In the genomic region with DNA sequence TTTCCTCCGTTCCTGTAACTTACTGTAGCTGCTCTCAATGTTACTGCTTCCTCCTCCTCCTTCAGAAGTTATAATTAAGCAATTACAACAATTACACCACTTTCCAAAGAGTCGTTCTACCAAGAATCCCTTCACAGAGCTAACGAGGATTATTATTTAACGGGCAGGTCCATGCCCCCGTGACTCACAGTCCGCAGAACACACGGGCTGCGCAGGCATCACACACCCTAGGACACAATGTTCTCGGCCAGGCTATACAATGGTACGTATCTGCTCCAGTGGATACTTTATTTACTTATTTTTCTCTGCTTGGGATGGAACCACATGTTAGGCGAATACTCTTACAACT, we compare ENCODE assay signal across 8 mouse cellular contexts. TPM values are rescaled to one million over a fixed set of nuclear protein-coding genes. Genes with fewer than 3 reads are reported as not detected.
A peak's percentile ranks its signal among the peaks of the same experiment; 100 is the strongest.
DNase-seq lines count a peak whose midpoint lies in the region; ATAC-seq and TF ChIP-seq lines count a peak whose summit lies in the region.
"Had no signal": no experiment of that assay in that cellular context is flagged by ENCODE, and none has a peak within 500 bp of the region (broad histone marks: within the 10 kb centered on the region; RNA-seq: fewer than 3 reads in every experiment).

No protein-coding gene starts in this region.

- ATAC-seq in G1E (ENCODE audit: extremely low read depth, insufficient number of reproducible peaks, low FRiP score, poor library complexity, severe bottlenecking) = no peak
- ATAC-seq in intestine, embryonic 16.5 days = peak; percentile 34; the same call in 1 of the 2 replicates

- no peak for DNase-seq in G1E (ENCODE audit: low spot score)
- no peak for DNase-seq in left cerebral cortex, postnatal 4 days
- DNase-seq in thymus, adult 18-20 months = no peak
- DNase-seq in adrenal gland, postnatal 25 days = no peak
- DNase-seq: cerebellum, adult 11-12 months had no signal

- no peak for TF ChIP-seq POLR2A in cortical plate, adult 2 months (IDR thresholded peaks at IDR 0.05; ENCODE audit: extremely low read depth, insufficient read depth, low read length)

- peak overlapping the region; percentile 72 for H3K9ac ChIP-seq in intestine, embryonic 16.5 days (ENCODE audit: low read depth, low read length)

- no peaks in the 10 kb centered on the region for H3K79me2 ChIP-seq in macrophage (ENCODE audit: inconsistent target)

- H3K4me3 ChIP-seq in G1E (ENCODE audit: low read depth, low read length) (peak overlapping the region; percentile 69; the same call in 1 of the 2 replicates), macrophage (ENCODE audit: inconsistent target) (peak overlapping the region; percentile 29; the same call in 1 of the 2 replicates)
- H3K4me3 ChIP-seq in cortical plate, adult 2 months (ENCODE audit: insufficient read depth, low read length) = peak overlapping the region; percentile 52
- peak overlapping the region; percentile 55 for H3K4me3 ChIP-seq in intestine, embryonic 16.5 days (ENCODE audit: low read length)

- H3K27ac ChIP-seq in cortical plate, adult 2 months (ENCODE audit: insufficient read depth, low read length) = no peak overlapping the region
- no peak overlapping the region for H3K27ac ChIP-seq in intestine, embryonic 16.5 days (ENCODE audit: low read length)
- no peak overlapping the region for H3K27ac ChIP-seq in macrophage

- WGBS in intestine, embryonic 16.5 days = 21% methylated on average over 11 of the region's 11 CpGs
- 17% methylated on average over 11 of the region's 11 CpGs for WGBS in macrophage (ENCODE audit: missing documents)

- H3K4me1 ChIP-seq in G1E (ENCODE audit: insufficient read depth, low read depth, low read length) = peaks cover 33% of the 10 kb centered on the region
- H3K4me1 ChIP-seq in cortical plate, adult 2 months (ENCODE audit: control insufficient read depth, insufficient read depth, low read length) = peaks cover 3% of the 10 kb centered on the region; the same call in 1 of the 2 replicates
- H3K4me1 ChIP-seq in intestine, embryonic 16.5 days (ENCODE audit: control insufficient read depth, insufficient read depth, low read length) = peaks cover 11% of the 10 kb centered on the region

- TF ChIP-seq CTCF in G1E (IDR thresholded peaks at IDR 0.05; ENCODE audit: low read depth, low read length) = no peak
- TF ChIP-seq CTCF in cortical plate, adult 2 months (IDR thresholded peaks at IDR 0.05; ENCODE audit: extremely low read depth, insufficient read depth, low read length) = no peak

- no peaks in the 10 kb centered on the region; the same call in 1 of the 2 replicates for H3K9me3 ChIP-seq in G1E (replicated peaks)
- H3K9me3 ChIP-seq in intestine, embryonic 16.5 days (ENCODE audit: control insufficient read depth, low read length) = no peaks in the 10 kb centered on the region

- H3K27me3 ChIP-seq in G1E (ENCODE audit: insufficient read depth, low read length) = no peaks in the 10 kb centered on the region
- no peaks in the 10 kb centered on the region for H3K27me3 ChIP-seq in intestine, embryonic 16.5 days (replicated peaks; ENCODE audit: control insufficient read depth, insufficient read depth, low read length)

- H3K36me3 ChIP-seq in G1E (replicated peaks) (peaks cover 16% of the 10 kb centered on the region), macrophage (ENCODE audit: inconsistent target) (peaks cover 22% of the 10 kb centered on the region)
- H3K36me3 ChIP-seq in intestine, embryonic 16.5 days (ENCODE audit: control insufficient read depth, insufficient read depth, low read length) = peaks cover 7% of the 10 kb centered on the region; the same call in 1 of the 2 replicates

- intact Hi-C loops in left cerebral cortex, postnatal 4 days (cut with DNase I) = no loop called here

- peak overlapping the region; percentile 96 for H3K4me2 ChIP-seq in intestine, embryonic 16.5 days (ENCODE audit: low read depth, low read length)

RNA-seq across cellular contexts. Expression of gene Polr2i, which starts 11.8 kb away (rescaled TPM):
- total RNA-seq in G1E (2014; fragmentation: Nextera tagmentation) (23.0 and 34.5 TPM in 2 replicates), G1E (2017) (58.7 and 66.6 TPM in 2 replicates)
- polyA plus RNA-seq in G1E (2012) (66.9 and 79.0 TPM in 2 replicates), macrophage (2018) (34.2 to 47.5 TPM (median 41.3 TPM) in 3 replicates)
- polyA plus RNA-seq in cortical plate, adult 2 months (2012; rRNA removed) = 152 and 157 TPM in 2 replicates
- 99.2 and 103 TPM in 2 replicates for polyA plus RNA-seq in intestine, embryonic 16.5 days (2015; fragmentation: Nextera tagmentation; extraction: Ambion mirVana)
- total RNA-seq in macrophage (2018; cell fraction: chromatin; rRNA removed) = 10 to 100 TPM in 17 of 26 experiments, 1 to 10 TPM in 8, not detected in 1; 2.6 to 46.5 (median 17.4) TPM
- 10 to 100 TPM; 26.6 to 73.8 (median 46.9) TPM for total RNA-seq in macrophage (2018; cell fraction: cytosol; rRNA removed)
- total RNA-seq in macrophage (2018; cell fraction: nucleus; rRNA removed) = 10 to 100 TPM in 20 of 26 experiments, 1 to 10 TPM in 6; 3.6 to 36.2 (median 18.9) TPM
- 10 to 100 TPM; 94.9 to 96.9 TPM for total RNA-seq in left cerebral cortex, postnatal 4 days (2021)
- 63.2 and 71.6 TPM in 2 replicates for total RNA-seq in adrenal gland, postnatal 25 days (2021)

RNA-seq across cellular contexts. Expression of gene Tbcb, which starts 12.1 kb away (rescaled TPM):
- total RNA-seq in G1E (2014; fragmentation: Nextera tagmentation) = 18.9 and 19.7 TPM in 2 replicates
- 30.8 and 38.1 TPM in 2 replicates for total RNA-seq in G1E (2017)
- polyA plus RNA-seq in G1E (2012) = 20.7 and 38.1 TPM in 2 replicates
- polyA plus RNA-seq in cortical plate, adult 2 months (2012; rRNA removed) = 136 and 139 TPM in 2 replicates
- polyA plus RNA-seq in intestine, embryonic 16.5 days (2015; fragmentation: Nextera tagmentation; extraction: Ambion mirVana) = 139 and 142 TPM in 2 replicates
- total RNA-seq in macrophage (2018; cell fraction: chromatin; rRNA removed) = 10 to 100 TPM in 16 of 26 experiments, 1 to 10 TPM in 10; 1.5 to 38.8 (median 16.7) TPM
- 100 to 1,000 TPM; 112 to 180 (median 145) TPM for total RNA-seq in macrophage (2018; cell fraction: cytosol; rRNA removed)
- total RNA-seq in macrophage (2018; cell fraction: nucleus; rRNA removed) = 10 to 100 TPM; 21.5 to 67.9 (median 38.3) TPM
- polyA plus RNA-seq in macrophage (2018) = 57.6 to 136 TPM (median 89.3 TPM) in 3 replicates
- total RNA-seq in left cerebral cortex, postnatal 4 days (2021) = 100 to 1,000 TPM; 229 to 238 TPM
- 77.0 and 86.6 TPM in 2 replicates for total RNA-seq in adrenal gland, postnatal 25 days (2021)

RNA-seq across cellular contexts. Expression of gene Ovol3, which starts 15.5 kb away (rescaled TPM):
- total RNA-seq in G1E (2014; fragmentation: Nextera tagmentation) = not detected in 2 replicates
- not detected in 2 replicates for total RNA-seq in G1E (2017)
- not detected in 2 replicates for polyA plus RNA-seq in G1E (2012)
- polyA plus RNA-seq in cortical plate, adult 2 months (2012; rRNA removed) = 0.15 TPM in 1 of 2 replicates, not detected in the other
- polyA plus RNA-seq in intestine, embryonic 16.5 days (2015; fragmentation: Nextera tagmentation; extraction: Ambion mirVana) = not detected in 2 replicates
- total RNA-seq in macrophage (2018; cell fraction: chromatin; rRNA removed) = not detected
- not detected for total RNA-seq in macrophage (2018; cell fraction: cytosol; rRNA removed)
- not detected for total RNA-seq in macrophage (2018; cell fraction: nucleus; rRNA removed)
- not detected in 3 replicates for polyA plus RNA-seq in macrophage (2018)
- total RNA-seq in left cerebral cortex, postnatal 4 days (2021) = not detected
- not detected in 2 replicates for total RNA-seq in adrenal gland, postnatal 25 days (2021)

RNA-seq across cellular contexts. Expression of gene Capns1, which starts 21.4 kb away (rescaled TPM):
- total RNA-seq in G1E (2014; fragmentation: Nextera tagmentation) = 313 and 371 TPM in 2 replicates
- 182 and 204 TPM in 2 replicates for total RNA-seq in G1E (2017)
- polyA plus RNA-seq in G1E (2012) = 98.4 and 131 TPM in 2 replicates
- 254 and 279 TPM in 2 replicates for polyA plus RNA-seq in cortical plate, adult 2 months (2012; rRNA removed)
- polyA plus RNA-seq in intestine, embryonic 16.5 days (2015; fragmentation: Nextera tagmentation; extraction: Ambion mirVana) = 80.2 and 86.9 TPM in 2 replicates
- 100 to 1,000 TPM in 25 of 26 experiments, 10 to 100 TPM in 1; 99.7 to 322 (median 185) TPM for total RNA-seq in macrophage (2018; cell fraction: chromatin; rRNA removed)
- 100 to 1,000 TPM; 349 to 440 (median 399) TPM for total RNA-seq in macrophage (2018; cell fraction: cytosol; rRNA removed)
- 100 to 1,000 TPM in 25 of 26 experiments, 10 to 100 TPM in 1; 83.3 to 219 (median 154) TPM for total RNA-seq in macrophage (2018; cell fraction: nucleus; rRNA removed)
- 404 to 602 TPM (median 510 TPM) in 3 replicates for polyA plus RNA-seq in macrophage (2018)
- 100 to 1,000 TPM; 193 to 198 TPM for total RNA-seq in left cerebral cortex, postnatal 4 days (2021)
- total RNA-seq in adrenal gland, postnatal 25 days (2021) = 624 and 670 TPM in 2 replicates

RNA-seq across cellular contexts. Expression of gene Cox7a1, which starts 36.0 kb away (rescaled TPM):
- total RNA-seq in G1E (2014; fragmentation: Nextera tagmentation) = 16.0 and 19.4 TPM in 2 replicates
- total RNA-seq in G1E (2017) = 55.2 and 57.0 TPM in 2 replicates
- polyA plus RNA-seq in G1E (2012) = 23.4 and 32.4 TPM in 2 replicates
- polyA plus RNA-seq in cortical plate, adult 2 months (2012; rRNA removed) = 7.4 TPM in 2 replicates
- polyA plus RNA-seq in intestine, embryonic 16.5 days (2015; fragmentation: Nextera tagmentation; extraction: Ambion mirVana) = 41.5 and 50.1 TPM in 2 replicates
- not detected for total RNA-seq in macrophage (2018; cell fraction: chromatin; rRNA removed)
- total RNA-seq in macrophage (2018; cell fraction: cytosol; rRNA removed) = 10 to 100 TPM in 13 of 26 experiments, 1 to 10 TPM in 13; 1.6 to 20.9 (median 9.1) TPM
- 1 to 10 TPM in 2 of 26 experiments, not detected in 24; 4.7 to 5.4 TPM for total RNA-seq in macrophage (2018; cell fraction: nucleus; rRNA removed)
- polyA plus RNA-seq in macrophage (2018) = 6.1 to 9.1 TPM (median 8.4 TPM) in 3 replicates
- total RNA-seq in left cerebral cortex, postnatal 4 days (2021) = 1 to 10 TPM; 1.5 to 2.0 TPM
- total RNA-seq in adrenal gland, postnatal 25 days (2021) = 288 and 306 TPM in 2 replicates
